In genomic region chr7:19166990-19167389, GRCm38 (mm10) we compare ENCODE assay signal across 21 mouse cellular contexts. TPM values are rescaled to one million over a fixed set of nuclear protein-coding genes. Genes with fewer than 3 reads are reported as not detected.
DNase-seq lines count a peak whose midpoint lies in the region; ATAC-seq and TF ChIP-seq lines count a peak whose summit lies in the region.
"Had no signal": no experiment of that assay in that cellular context is flagged by ENCODE, and none has a peak within 500 bp of the region (broad histone marks: within the 10 kb centered on the region; RNA-seq: fewer than 3 reads in every experiment).

No protein-coding gene starts in this region.

- DNase-seq in heart, postnatal 25 days (ENCODE audit: low spot score), result no peak
- no peak for DNase-seq in hindbrain, postnatal 0 days (ENCODE audit: low spot score)
- DNase-seq in hindbrain, embryonic 11.5 days (ENCODE audit: low spot score), result no peak
- DNase-seq in midbrain, postnatal 0 days (ENCODE audit: low spot score), result no peak
- DNase-seq in stomach, postnatal 0 days (ENCODE audit: low spot score), result no peak
- DNase-seq in frontal cortex, postnatal 14 days (ENCODE audit: low spot score in 2 of 2), result no peak
- DNase-seq: adrenal gland, postnatal 10 days; cerebellum, adult 11-12 months; cerebellum, postnatal 25 days; embryo, embryonic 11 days; layer of hippocampus, postnatal 36 days; lung, postnatal 36 days; thymus, postnatal 14 days had no signal

- H3K9ac ChIP-seq in heart, embryonic 11.5 days (ENCODE audit: low read depth, low read length), result no peak overlapping the region
- H3K9ac ChIP-seq in hindbrain, postnatal 0 days (replicated peaks; ENCODE audit: low read length), result no peak overlapping the region
- H3K9ac ChIP-seq in hindbrain, embryonic 11.5 days (ENCODE audit: low read depth, low read length), result no peak overlapping the region
- no peak overlapping the region for H3K9ac ChIP-seq in midbrain, postnatal 0 days (replicated peaks; ENCODE audit: low read length, poor library complexity, severe bottlenecking)
- no peak overlapping the region for H3K9ac ChIP-seq in midbrain, embryonic 13.5 days (replicated peaks)
- H3K9ac ChIP-seq in stomach, postnatal 0 days (ENCODE audit: low read length), result no peak overlapping the region
- H3K9ac ChIP-seq: limb, embryonic 13.5 days had no signal

- peaks cover 51% of the 10 kb centered on the region for H3K4me1 ChIP-seq in heart, embryonic 11.5 days (ENCODE audit: control insufficient read depth, insufficient read depth, low read length)
- no peaks in the 10 kb centered on the region; the same call in 1 of the 2 replicates for H3K4me1 ChIP-seq in hindbrain, postnatal 0 days (ENCODE audit: insufficient read depth, low read length)
- H3K4me1 ChIP-seq in hindbrain, embryonic 11.5 days (replicated peaks; ENCODE audit: control insufficient read depth, insufficient read depth, low read length), result peaks cover 7% of the 10 kb centered on the region
- peaks cover 3% of the 10 kb centered on the region; the same call in 1 of the 2 replicates for H3K4me1 ChIP-seq in midbrain, postnatal 0 days (ENCODE audit: insufficient read depth, low read length)
- peaks cover 40% of the 10 kb centered on the region for H3K4me1 ChIP-seq in midbrain, embryonic 13.5 days (replicated peaks)
- H3K4me1 ChIP-seq in stomach, postnatal 0 days (replicated peaks; ENCODE audit: control insufficient read depth, insufficient read depth), result no peaks in the 10 kb centered on the region

- ATAC-seq in heart, embryonic 11.5 days (replicated peaks; ENCODE audit: insufficient number of reproducible peaks, low FRiP score, low TSS enrichment), result no peak
- ATAC-seq in hindbrain, postnatal 0 days, result no peak
- ATAC-seq in hindbrain, embryonic 11.5 days (ENCODE audit: low FRiP score), result no peak
- ATAC-seq in midbrain, postnatal 0 days (ENCODE audit: low FRiP score), result no peak
- no peak for ATAC-seq in midbrain, embryonic 13.5 days
- ATAC-seq in stomach, postnatal 0 days (ENCODE audit: low FRiP score, low TSS enrichment), result no peak
- ATAC-seq: forebrain, embryonic 16.5 days; intestine, embryonic 16.5 days had no signal

- peaks cover 6% of the 10 kb centered on the region for H3K27me3 ChIP-seq in heart, embryonic 11.5 days (ENCODE audit: control insufficient read depth, insufficient read depth, low read length)
- no peaks in the 10 kb centered on the region for H3K27me3 ChIP-seq in hindbrain, postnatal 0 days (ENCODE audit: insufficient read depth, low read length)
- H3K27me3 ChIP-seq in hindbrain, embryonic 11.5 days (ENCODE audit: control insufficient read depth, insufficient read depth, low read length), result peaks cover 14% of the 10 kb centered on the region
- peaks cover 9% of the 10 kb centered on the region; the same call in 1 of the 2 replicates for H3K27me3 ChIP-seq in midbrain, postnatal 0 days (ENCODE audit: insufficient read depth, low read length)
- H3K27me3 ChIP-seq in midbrain, embryonic 13.5 days, result peaks cover 27% of the 10 kb centered on the region
- no peaks in the 10 kb centered on the region for H3K27me3 ChIP-seq in stomach, postnatal 0 days (ENCODE audit: control insufficient read depth, insufficient read depth, low read length)

- no peak overlapping the region for H3K4me3 ChIP-seq in heart, embryonic 11.5 days (ENCODE audit: low read depth, low read length)
- H3K4me3 ChIP-seq in hindbrain, postnatal 0 days (ENCODE audit: low read length), result no peak overlapping the region
- no peak overlapping the region for H3K4me3 ChIP-seq in hindbrain, embryonic 11.5 days (ENCODE audit: low read depth, low read length)
- no peak overlapping the region for H3K4me3 ChIP-seq in midbrain, postnatal 0 days (ENCODE audit: low read depth, low read length)
- H3K4me3 ChIP-seq in midbrain, embryonic 13.5 days (replicated peaks), result no peak overlapping the region
- no peak overlapping the region for H3K4me3 ChIP-seq in stomach, postnatal 0 days (ENCODE audit: low read depth, low read length)
- H3K4me3 ChIP-seq: hindbrain, embryonic 13.5 days; limb, embryonic 13.5 days had no signal

- H3K4me2 ChIP-seq in heart, embryonic 11.5 days, result no peak overlapping the region
- H3K4me2 ChIP-seq in hindbrain, postnatal 0 days (ENCODE audit: low read depth, low read length), result no peak overlapping the region
- no peak overlapping the region for H3K4me2 ChIP-seq in hindbrain, embryonic 11.5 days (replicated peaks; ENCODE audit: low read depth, low read length)
- H3K4me2 ChIP-seq in midbrain, postnatal 0 days (ENCODE audit: low read depth, low read length, poor library complexity, severe bottlenecking), result no peak overlapping the region
- no peak overlapping the region for H3K4me2 ChIP-seq in midbrain, embryonic 13.5 days (replicated peaks)
- no peak overlapping the region for H3K4me2 ChIP-seq in stomach, postnatal 0 days (replicated peaks; ENCODE audit: low read depth)

- H3K27ac ChIP-seq in heart, embryonic 11.5 days (ENCODE audit: low read depth, low read length), result 0 out of 2 replicates have a peak overlapping the region, but pooled peaks have one; percentile 10
- no peak overlapping the region for H3K27ac ChIP-seq in hindbrain, postnatal 0 days
- H3K27ac ChIP-seq in hindbrain, embryonic 11.5 days (ENCODE audit: low read depth, low read length), result no peak overlapping the region
- no peak overlapping the region for H3K27ac ChIP-seq in midbrain, postnatal 0 days (ENCODE audit: low read depth, low read length)
- H3K27ac ChIP-seq in midbrain, embryonic 13.5 days, result no peak overlapping the region
- H3K27ac ChIP-seq in stomach, postnatal 0 days (replicated peaks), result no peak overlapping the region
- H3K27ac ChIP-seq: limb, embryonic 13.5 days had no signal

- TF ChIP-seq EP300 in stomach, postnatal 0 days (optimal IDR thresholded peaks at IDR 0.05), result no peak

- WGBS in heart, embryonic 11.5 days (ENCODE audit: insufficient replicate concordance), result 87% methylated on average over 3 of the region's 3 CpGs
- WGBS in hindbrain, postnatal 0 days, result 89% methylated on average over 3 of the region's 3 CpGs
- WGBS in hindbrain, embryonic 11.5 days, result 85% methylated on average over 3 of the region's 3 CpGs
- 90% methylated on average over 3 of the region's 3 CpGs for WGBS in midbrain, postnatal 0 days
- 96% methylated on average over 3 of the region's 3 CpGs for WGBS in midbrain, embryonic 13.5 days
- 79% methylated on average over 3 of the region's 3 CpGs for WGBS in stomach, postnatal 0 days

- peak; percentile 26; the same call in 1 of the 2 replicates for TF ChIP-seq CTCF in hindbrain, postnatal 0 days (IDR thresholded peaks at IDR 0.05; ENCODE audit: low read depth)
- peak; percentile 43; the same call in 1 of the 2 replicates for TF ChIP-seq CTCF in midbrain, postnatal 0 days (IDR thresholded peaks at IDR 0.05)
- TF ChIP-seq CTCF in stomach, postnatal 0 days (IDR thresholded peaks at IDR 0.05; ENCODE audit: low read depth), result peak; percentile 39

- no peaks in the 10 kb centered on the region for H3K36me3 ChIP-seq in heart, embryonic 11.5 days (ENCODE audit: control insufficient read depth, insufficient read depth, low read length)
- no peaks in the 10 kb centered on the region for H3K36me3 ChIP-seq in hindbrain, postnatal 0 days (ENCODE audit: insufficient read depth, low read length)
- H3K36me3 ChIP-seq in hindbrain, embryonic 11.5 days (ENCODE audit: control insufficient read depth, insufficient read depth, low read length), result no peaks in the 10 kb centered on the region
- H3K36me3 ChIP-seq in midbrain, postnatal 0 days (ENCODE audit: insufficient read depth, low read length), result no peaks in the 10 kb centered on the region
- H3K36me3 ChIP-seq in midbrain, embryonic 13.5 days, result no peaks in the 10 kb centered on the region
- H3K36me3 ChIP-seq in stomach, postnatal 0 days (ENCODE audit: control insufficient read depth, insufficient read depth, low read length), result no peaks in the 10 kb centered on the region
- H3K36me3 ChIP-seq: hindbrain, embryonic 13.5 days; limb, embryonic 13.5 days had no signal

- H3K9me3 ChIP-seq in heart, embryonic 11.5 days (replicated peaks; ENCODE audit: control insufficient read depth, low read length), result no peaks in the 10 kb centered on the region
- H3K9me3 ChIP-seq in hindbrain, postnatal 0 days (ENCODE audit: low read length), result no peaks in the 10 kb centered on the region
- H3K9me3 ChIP-seq in hindbrain, embryonic 11.5 days (ENCODE audit: control insufficient read depth, low read length), result no peaks in the 10 kb centered on the region
- no peaks in the 10 kb centered on the region for H3K9me3 ChIP-seq in midbrain, postnatal 0 days (ENCODE audit: low read length)
- no peaks in the 10 kb centered on the region for H3K9me3 ChIP-seq in midbrain, embryonic 13.5 days
- H3K9me3 ChIP-seq in stomach, postnatal 0 days (ENCODE audit: control insufficient read depth, low read length), result no peaks in the 10 kb centered on the region
- H3K9me3 ChIP-seq: hindbrain, embryonic 13.5 days had no signal

- intact Hi-C loops in heart, postnatal 25 days (cut with DNase I), result no loop called here

RNA-seq across cellular contexts. Expression of gene Gipr, which starts 1.1 kb away (rescaled TPM):
- polyA plus RNA-seq in heart, embryonic 11.5 days (2014; fragmentation: Nextera tagmentation; extraction: Ambion mirVana), result 9.0 and 10.8 TPM in 2 replicates
- total RNA-seq in heart, postnatal 25 days (2021), result under 1 TPM; 0.21 to 0.22 TPM
- total RNA-seq in hindbrain, postnatal 0 days (2014; rRNA removed), result 2.0 and 3.0 TPM in 2 replicates
- polyA plus RNA-seq in hindbrain, postnatal 0 days (2015; fragmentation: Nextera tagmentation; extraction: Ambion mirVana), result 0.85 and 1.3 TPM in 2 replicates
- 0.89 and 1.7 TPM in 2 replicates for polyA plus RNA-seq in hindbrain, embryonic 11.5 days (2014; fragmentation: Nextera tagmentation; extraction: Ambion mirVana)
- 2.3 and 7.4 TPM in 2 replicates for total RNA-seq in midbrain, postnatal 0 days (2014; rRNA removed)
- 1.7 and 2.3 TPM in 2 replicates for polyA plus RNA-seq in midbrain, postnatal 0 days (2015; fragmentation: Nextera tagmentation; extraction: Ambion mirVana)
- polyA plus RNA-seq in midbrain, embryonic 13.5 days (2015; fragmentation: Nextera tagmentation; extraction: Ambion mirVana), result 2.6 and 3.4 TPM in 2 replicates
- polyA plus RNA-seq in stomach, postnatal 0 days (2015; fragmentation: Nextera tagmentation; extraction: Ambion mirVana), result 0.22 and 0.27 TPM in 2 replicates
- total RNA-seq: gastrocnemius, adult 18-20 months had no signal

RNA-seq across cellular contexts. Expression of gene Eml2, which starts 9.2 kb away (rescaled TPM):
- 5.4 and 6.9 TPM in 2 replicates for polyA plus RNA-seq in heart, embryonic 11.5 days (2014; fragmentation: Nextera tagmentation; extraction: Ambion mirVana)
- 10 to 100 TPM; 37.1 to 37.8 TPM for total RNA-seq in heart, postnatal 25 days (2021)
- 88.2 and 103 TPM in 2 replicates for total RNA-seq in hindbrain, postnatal 0 days (2014; rRNA removed)
- polyA plus RNA-seq in hindbrain, postnatal 0 days (2015; fragmentation: Nextera tagmentation; extraction: Ambion mirVana), result 15.0 and 18.9 TPM in 2 replicates
- 1.4 and 2.0 TPM in 2 replicates for polyA plus RNA-seq in hindbrain, embryonic 11.5 days (2014; fragmentation: Nextera tagmentation; extraction: Ambion mirVana)
- 83.7 and 89.0 TPM in 2 replicates for total RNA-seq in midbrain, postnatal 0 days (2014; rRNA removed)
- polyA plus RNA-seq in midbrain, postnatal 0 days (2015; fragmentation: Nextera tagmentation; extraction: Ambion mirVana), result 13.1 and 13.4 TPM in 2 replicates
- 6.3 and 10.0 TPM in 2 replicates for polyA plus RNA-seq in midbrain, embryonic 13.5 days (2015; fragmentation: Nextera tagmentation; extraction: Ambion mirVana)
- polyA plus RNA-seq in stomach, postnatal 0 days (2015; fragmentation: Nextera tagmentation; extraction: Ambion mirVana), result 8.4 and 8.8 TPM in 2 replicates

RNA-seq across cellular contexts. Expression of gene Snrpd2, which starts 17.5 kb away (rescaled TPM):
- 120 and 125 TPM in 2 replicates for polyA plus RNA-seq in heart, embryonic 11.5 days (2014; fragmentation: Nextera tagmentation; extraction: Ambion mirVana)
- 10 to 100 TPM; 67.8 to 71.0 TPM for total RNA-seq in heart, postnatal 25 days (2021)
- 34.1 and 42.9 TPM in 2 replicates for total RNA-seq in hindbrain, postnatal 0 days (2014; rRNA removed)
- 114 and 118 TPM in 2 replicates for polyA plus RNA-seq in hindbrain, postnatal 0 days (2015; fragmentation: Nextera tagmentation; extraction: Ambion mirVana)
- polyA plus RNA-seq in hindbrain, embryonic 11.5 days (2014; fragmentation: Nextera tagmentation; extraction: Ambion mirVana), result 143 and 149 TPM in 2 replicates
- 31.4 and 36.7 TPM in 2 replicates for total RNA-seq in midbrain, postnatal 0 days (2014; rRNA removed)
- polyA plus RNA-seq in midbrain, postnatal 0 days (2015; fragmentation: Nextera tagmentation; extraction: Ambion mirVana), result 115 and 116 TPM in 2 replicates
- 124 and 126 TPM in 2 replicates for polyA plus RNA-seq in midbrain, embryonic 13.5 days (2015; fragmentation: Nextera tagmentation; extraction: Ambion mirVana)
- 96.9 and 103 TPM in 2 replicates for polyA plus RNA-seq in stomach, postnatal 0 days (2015; fragmentation: Nextera tagmentation; extraction: Ambion mirVana)

RNA-seq across cellular contexts. Expression of gene Qpctl, which starts 17.9 kb away (rescaled TPM):
- polyA plus RNA-seq in heart, embryonic 11.5 days (2014; fragmentation: Nextera tagmentation; extraction: Ambion mirVana), result 6.4 and 7.6 TPM in 2 replicates
- total RNA-seq in heart, postnatal 25 days (2021), result 1 to 10 TPM; 4.6 to 5.1 TPM
- total RNA-seq in hindbrain, postnatal 0 days (2014; rRNA removed), result 17.3 and 18.3 TPM in 2 replicates
- 24.7 and 25.5 TPM in 2 replicates for polyA plus RNA-seq in hindbrain, postnatal 0 days (2015; fragmentation: Nextera tagmentation; extraction: Ambion mirVana)
- polyA plus RNA-seq in hindbrain, embryonic 11.5 days (2014; fragmentation: Nextera tagmentation; extraction: Ambion mirVana), result 11.7 and 12.0 TPM in 2 replicates
- 17.3 and 17.8 TPM in 2 replicates for total RNA-seq in midbrain, postnatal 0 days (2014; rRNA removed)
- polyA plus RNA-seq in midbrain, postnatal 0 days (2015; fragmentation: Nextera tagmentation; extraction: Ambion mirVana), result 30.2 and 32.5 TPM in 2 replicates
- polyA plus RNA-seq in midbrain, embryonic 13.5 days (2015; fragmentation: Nextera tagmentation; extraction: Ambion mirVana), result 22.5 and 23.9 TPM in 2 replicates
- polyA plus RNA-seq in stomach, postnatal 0 days (2015; fragmentation: Nextera tagmentation; extraction: Ambion mirVana), result 11.3 and 11.8 TPM in 2 replicates

RNA-seq across cellular contexts. Expression of gene Gpr4, which starts 45.3 kb away (rescaled TPM):
- polyA plus RNA-seq in heart, embryonic 11.5 days (2014; fragmentation: Nextera tagmentation; extraction: Ambion mirVana), result 1.3 and 1.4 TPM in 2 replicates
- 1 to 10 TPM; 8.6 to 9.4 TPM for total RNA-seq in heart, postnatal 25 days (2021)
- 3.8 and 4.5 TPM in 2 replicates for total RNA-seq in hindbrain, postnatal 0 days (2014; rRNA removed)
- polyA plus RNA-seq in hindbrain, postnatal 0 days (2015; fragmentation: Nextera tagmentation; extraction: Ambion mirVana), result 4.1 and 4.4 TPM in 2 replicates
- polyA plus RNA-seq in hindbrain, embryonic 11.5 days (2014; fragmentation: Nextera tagmentation; extraction: Ambion mirVana), result 1.6 and 2.6 TPM in 2 replicates
- 3.1 and 4.7 TPM in 2 replicates for total RNA-seq in midbrain, postnatal 0 days (2014; rRNA removed)
- polyA plus RNA-seq in midbrain, postnatal 0 days (2015; fragmentation: Nextera tagmentation; extraction: Ambion mirVana), result 6.1 and 6.2 TPM in 2 replicates
- polyA plus RNA-seq in midbrain, embryonic 13.5 days (2015; fragmentation: Nextera tagmentation; extraction: Ambion mirVana), result 1.8 and 1.9 TPM in 2 replicates
- 0.85 and 1.3 TPM in 2 replicates for polyA plus RNA-seq in stomach, postnatal 0 days (2015; fragmentation: Nextera tagmentation; extraction: Ambion mirVana)
- total RNA-seq: granulocyte monocyte progenitor cell, adult 5-6 weeks had no signal
